Mouse (Mus musculus) heart, postnatal 0 days (tissue): Measurements from ENCODE around the gene Ccdc103.

Experiments
- CTCF ChIP-seq: IDR thresholded peaks from 2 replicates; pipeline ENCODE4 v1.5.1; 2016; ENCODE audit warnings: antibody characterized with exemption, control low read depth, low read depth
- EP300 ChIP-seq: IDR thresholded peaks from 2 replicates; pipeline ENCODE4 v1.6.1; 2016; ENCODE audit warnings: antibody characterized with exemption, low read depth

DNA sequence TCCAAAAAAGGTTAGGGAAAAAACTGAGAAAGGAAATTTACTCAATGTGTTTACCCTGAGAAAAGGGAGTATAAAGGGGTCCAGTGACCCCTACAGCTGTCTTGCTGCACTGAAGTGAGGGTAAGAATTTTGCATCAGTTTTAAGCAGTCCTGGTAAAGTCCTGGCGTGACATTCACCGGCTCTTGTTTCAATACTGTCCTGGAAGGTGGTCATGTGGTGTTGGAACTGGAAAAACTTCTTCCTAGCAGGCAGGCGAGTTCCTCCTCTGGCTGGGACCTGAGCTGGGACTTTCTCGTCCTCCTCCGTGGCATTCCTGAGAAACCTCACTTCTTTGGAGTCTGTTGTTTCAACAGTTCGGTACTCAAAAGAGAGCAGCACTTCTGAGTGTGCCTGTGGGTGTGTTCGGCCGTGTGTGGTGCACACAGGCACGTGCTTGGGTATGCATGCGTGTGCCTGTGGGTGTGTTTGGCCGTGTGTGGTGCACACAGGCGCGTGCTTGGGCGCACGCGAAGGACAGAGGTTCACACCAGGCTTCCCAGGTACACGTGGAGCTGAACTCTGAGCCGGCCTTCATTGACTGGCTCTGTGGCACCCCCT lies 48.2 kb upstream of the Ccdc103 start:
- no peak for TF ChIP-seq CTCF
- no peak for TF ChIP-seq EP300
